Mouse (Mus musculus) ZHBTc4 (cell line): Measurements from ENCODE around the gene Hhip.
A peak's percentile ranks its signal among the peaks of the same experiment; 100 is the strongest.
"Not testable (repeated sequence)": the region's sequence is repeated elsewhere in the genome, so short reads cannot be mapped to it uniquely, and the experiment has no call there.

Source experiments
- DNase-seq: peaks from one replicate; pipeline ENCODE4 v3.0.0-alpha.2; 2011; ENCODE audit warnings: low read depth, low spot score

Hhip gene

DNA sequence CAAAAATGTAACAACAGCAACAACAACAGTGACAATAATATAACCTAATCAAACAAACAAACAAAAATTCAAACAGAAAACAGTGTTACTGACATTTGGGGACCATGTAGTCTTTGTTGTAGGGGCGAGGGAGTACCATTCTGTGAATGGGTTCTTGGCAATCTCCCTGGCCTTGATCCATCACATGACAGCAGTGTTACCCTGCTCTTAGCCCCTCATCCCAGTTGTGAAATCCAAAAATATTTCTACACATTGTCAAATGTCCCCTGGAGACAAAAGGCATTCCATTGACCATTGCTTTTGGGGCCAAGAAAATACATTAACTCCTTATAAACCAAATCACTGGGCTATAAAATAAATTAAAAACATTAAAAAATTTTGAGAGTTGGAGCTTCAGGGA, 64.3 kb downstream of the Hhip start:
- no peak for DNase-seq

DNA sequence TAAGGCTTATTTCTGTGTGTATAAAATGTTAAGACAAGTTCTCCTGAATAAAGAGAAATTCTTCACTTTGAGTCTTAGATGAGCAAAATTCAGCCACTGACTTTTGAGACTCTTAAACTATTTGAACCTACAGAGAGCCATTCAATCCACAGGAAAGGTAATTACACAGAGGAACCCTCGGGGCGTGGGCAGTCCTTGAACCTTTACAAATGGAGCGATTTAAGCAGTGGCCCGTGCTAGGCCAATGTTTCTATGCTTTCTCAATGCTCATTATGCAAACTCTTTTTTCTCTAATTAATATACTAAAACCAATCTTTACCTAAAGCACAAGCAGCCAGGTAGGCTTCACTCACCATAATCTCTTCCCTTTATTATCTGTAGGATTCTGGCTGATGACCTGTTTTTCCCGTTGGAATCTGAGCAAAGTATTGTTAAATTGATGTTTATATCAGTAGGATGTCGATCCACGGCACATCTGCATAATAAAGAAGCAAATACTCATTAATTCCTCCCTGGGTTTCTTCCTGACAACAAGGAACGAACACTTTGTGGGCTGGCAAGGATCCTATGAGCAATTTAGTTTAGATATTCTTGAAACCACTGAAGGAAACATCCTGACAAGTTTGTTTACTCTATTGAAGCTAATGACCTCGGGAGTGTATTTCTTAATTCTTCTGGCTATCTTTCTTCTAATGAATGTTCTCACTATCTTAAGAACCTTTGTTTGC, 65.5 kb downstream of the Hhip start:
- DNase-seq: peak; percentile 30

DNA sequence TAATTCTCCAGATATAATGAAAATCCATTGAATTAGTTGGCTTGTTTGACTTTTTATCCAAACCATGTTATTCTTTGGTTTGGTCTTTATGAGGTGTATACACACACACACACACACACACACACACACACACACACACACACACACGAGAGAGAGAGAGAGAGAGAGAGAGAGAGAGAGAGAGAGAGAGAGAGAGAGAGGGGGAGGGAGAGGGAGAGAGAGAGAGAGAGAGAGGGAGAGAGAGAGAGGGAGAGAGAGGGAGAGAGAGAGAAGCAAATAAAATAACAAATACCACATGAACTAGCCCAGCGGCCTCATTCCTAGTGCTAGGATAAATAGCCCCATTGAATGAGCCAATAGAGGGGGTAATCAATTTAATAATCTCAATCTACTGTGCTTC, 66.4 kb downstream of the Hhip start:
- DNase-seq: not testable (repeated sequence)

DNA sequence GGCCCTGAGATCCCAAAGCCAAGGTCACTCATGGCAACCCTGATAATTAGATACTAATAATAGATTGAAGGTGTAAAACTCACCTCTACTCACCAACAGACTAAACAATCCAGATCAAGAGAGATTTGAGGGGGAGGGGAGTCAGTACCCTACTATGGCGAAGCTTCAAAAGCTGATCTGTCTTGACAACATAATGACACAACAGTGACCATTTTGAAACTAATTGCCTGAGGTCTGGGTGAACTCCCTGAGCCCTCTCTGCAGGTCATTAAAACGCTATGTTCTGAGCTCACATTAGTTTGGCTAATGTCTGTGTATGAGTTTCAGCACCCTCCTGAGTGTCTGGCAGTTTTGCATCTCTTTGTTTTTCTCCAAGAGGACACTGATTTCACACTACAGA, 72.9 kb downstream of the Hhip start:
- no peak for DNase-seq

DNA sequence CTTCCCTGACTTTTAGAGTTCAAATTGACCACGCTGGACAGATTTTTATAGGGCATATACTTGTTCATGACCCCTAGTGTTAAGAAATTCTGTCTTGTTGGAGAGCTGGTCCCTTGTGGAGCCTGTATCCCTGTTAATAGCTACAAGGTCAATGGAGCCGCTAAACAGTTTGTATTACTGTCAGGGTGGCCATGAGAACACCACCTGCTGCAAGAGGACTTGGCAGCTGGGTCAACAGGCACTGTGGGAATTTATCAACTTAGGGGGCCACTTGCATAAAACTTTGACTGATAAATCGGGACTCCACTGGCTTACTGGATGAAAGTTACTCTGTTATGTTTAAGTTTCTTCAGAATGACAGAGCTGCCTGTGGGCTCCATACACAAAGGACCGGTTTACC, 75.7 kb downstream of the Hhip start:
- DNase-seq: no peak

DNA sequence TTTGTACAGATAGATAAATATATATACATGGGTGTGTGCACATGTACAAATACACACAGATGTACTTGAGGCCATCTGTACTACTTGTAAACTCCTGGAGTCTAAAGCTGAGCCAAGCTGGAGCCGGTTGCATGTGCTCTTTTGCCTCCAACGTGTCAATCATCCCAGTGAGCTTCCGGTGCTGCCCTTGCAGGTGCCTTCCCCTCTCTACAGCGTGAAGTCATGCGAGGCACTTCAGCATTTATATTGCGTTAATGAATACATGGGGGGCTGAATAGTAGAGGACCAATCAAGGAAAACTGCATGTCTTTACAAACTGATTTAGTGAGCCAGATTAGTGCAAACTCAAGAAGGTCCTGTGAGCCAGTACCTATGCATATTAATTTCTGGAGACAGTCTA, 91.6 kb downstream of the Hhip start:
- DNase-seq: no peak

DNA sequence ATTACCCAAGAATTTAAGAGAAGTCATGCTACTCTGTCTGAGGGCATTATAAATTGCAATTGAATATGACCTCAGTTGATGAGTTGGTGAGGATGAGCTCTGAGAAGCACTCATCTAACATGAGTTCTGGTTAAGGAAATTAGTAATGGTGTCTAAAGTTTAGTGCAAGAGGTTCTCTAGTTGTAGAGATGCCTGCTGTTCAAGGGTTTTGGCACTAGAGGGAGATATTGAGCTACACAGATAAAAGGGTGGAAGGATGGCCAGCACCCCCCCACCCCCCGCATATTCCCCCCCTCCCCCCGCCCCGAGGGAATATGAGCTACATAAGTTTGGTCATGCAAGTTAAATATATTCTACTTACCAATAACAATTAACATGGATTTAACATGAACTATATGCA, 104.9 kb downstream of the Hhip start:
- peak; percentile 45 for DNase-seq

DNA sequence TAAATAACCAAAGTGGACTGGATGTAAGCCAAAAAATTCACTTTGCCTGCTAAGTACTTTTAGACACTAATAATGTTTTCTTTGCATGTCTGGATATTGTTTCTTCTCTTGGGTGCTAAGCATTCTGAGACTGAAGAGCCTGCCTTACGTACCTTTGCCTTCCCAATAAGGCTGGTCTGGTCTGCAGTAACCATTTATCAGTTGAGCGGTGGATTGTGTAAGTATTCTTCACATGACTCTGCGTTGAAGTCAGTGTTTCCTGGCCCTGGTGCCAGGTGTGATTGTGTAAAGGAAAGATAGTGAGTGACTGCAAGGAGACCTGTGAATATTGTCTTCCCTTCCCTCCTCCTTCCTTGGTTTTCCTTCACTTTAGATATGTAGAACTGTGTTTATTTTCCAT, 107.4 kb downstream of the Hhip start:
- no peak for DNase-seq

DNA sequence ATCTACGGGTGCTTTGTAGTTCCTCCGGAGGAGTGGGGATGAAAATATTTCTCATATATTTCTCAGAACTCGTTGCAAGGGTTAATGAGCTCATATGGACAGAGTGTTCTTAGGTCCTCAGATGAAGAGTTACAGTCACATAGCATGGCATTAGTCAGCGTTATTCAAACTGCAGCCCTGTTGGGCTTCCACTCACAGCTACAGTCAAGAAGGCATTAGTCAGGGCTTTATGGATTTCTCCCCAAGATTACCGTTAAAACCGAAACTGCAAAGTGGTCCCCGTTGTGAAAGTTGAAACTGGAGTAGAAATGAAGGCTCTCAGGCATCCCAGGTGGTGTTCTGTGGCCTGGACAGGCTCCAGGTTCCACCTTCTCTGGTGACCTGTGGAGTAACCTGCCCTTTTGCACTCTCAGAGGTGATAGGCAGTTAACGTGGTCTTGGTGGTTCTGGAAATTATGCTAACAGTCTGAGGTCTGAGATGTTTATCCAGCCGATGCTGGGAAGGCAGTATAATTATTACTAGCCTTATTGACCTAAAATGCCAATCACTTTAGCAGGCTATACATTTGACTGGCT, 112.2 kb downstream of the Hhip start:
- no peak for DNase-seq

DNA sequence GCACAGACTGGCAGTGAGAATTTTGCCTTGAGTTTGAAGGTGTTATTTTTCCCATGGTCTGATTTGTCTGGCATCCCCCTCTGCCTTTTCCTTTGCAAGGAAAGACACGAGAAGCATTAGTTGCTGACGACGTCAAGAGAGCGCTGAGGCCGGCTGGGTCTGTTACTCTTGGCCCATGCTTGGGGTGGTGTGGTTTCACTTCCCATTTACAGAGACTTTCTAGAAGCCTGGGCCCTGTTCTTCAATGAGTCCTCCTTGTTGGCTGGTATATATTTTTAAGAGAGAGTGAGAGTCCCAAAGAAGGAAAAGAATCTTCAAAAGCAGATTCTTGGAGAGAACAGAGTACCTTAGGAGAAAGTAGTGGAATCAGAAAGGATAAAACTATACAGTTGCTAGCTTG, 116.7 kb downstream of the Hhip start:
- no peak for DNase-seq

DNA sequence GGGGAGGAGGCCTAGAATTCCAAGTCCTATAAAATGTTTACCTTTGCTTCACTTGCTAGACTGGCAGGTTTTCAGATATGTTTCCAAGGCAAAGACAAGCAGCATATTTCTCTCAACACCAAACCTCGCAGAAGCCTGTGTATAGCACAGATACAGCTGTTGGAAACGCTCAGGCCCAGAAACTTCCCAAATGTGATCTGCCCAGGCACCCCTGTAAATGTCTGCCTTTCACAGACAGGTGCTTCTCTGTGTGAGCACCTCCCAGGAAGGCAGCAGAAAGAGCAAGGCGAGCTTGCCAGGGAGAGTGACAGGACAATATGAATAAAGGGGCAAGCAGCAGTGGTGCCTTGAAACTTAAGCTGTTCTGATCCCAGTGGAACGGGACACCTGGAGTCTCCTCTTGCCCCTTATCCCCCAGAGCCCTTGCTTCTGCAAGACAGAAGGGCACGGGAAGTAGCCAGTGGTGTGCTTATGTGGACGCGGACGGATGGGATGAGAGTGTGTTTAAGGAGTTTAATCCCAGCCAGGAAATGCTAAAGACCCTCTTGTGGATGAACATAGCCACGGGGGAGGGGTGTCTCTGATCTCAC, 120.9 kb downstream of the Hhip start:
- DNase-seq: no peak

DNA sequence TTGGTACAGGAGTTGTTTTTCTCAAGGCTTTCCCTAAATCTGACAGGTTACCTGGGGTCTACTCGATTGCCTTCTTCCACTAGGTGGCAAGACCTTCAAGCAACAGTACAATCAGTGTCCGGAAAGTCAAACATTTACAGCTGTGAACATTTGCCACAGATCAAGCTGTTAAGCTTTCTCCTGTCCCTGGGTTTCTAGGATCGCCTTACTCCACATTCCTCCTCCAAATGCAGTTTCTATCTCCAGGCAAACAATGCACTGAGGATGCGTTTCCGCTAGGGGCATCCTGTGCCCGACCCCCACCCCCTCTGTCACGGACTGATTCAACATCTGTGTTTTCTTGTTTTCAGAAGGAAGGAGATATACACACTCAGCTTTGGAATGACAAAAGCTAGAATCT, 122.0 kb downstream of the Hhip start:
- DNase-seq: peak; percentile 71

DNA sequence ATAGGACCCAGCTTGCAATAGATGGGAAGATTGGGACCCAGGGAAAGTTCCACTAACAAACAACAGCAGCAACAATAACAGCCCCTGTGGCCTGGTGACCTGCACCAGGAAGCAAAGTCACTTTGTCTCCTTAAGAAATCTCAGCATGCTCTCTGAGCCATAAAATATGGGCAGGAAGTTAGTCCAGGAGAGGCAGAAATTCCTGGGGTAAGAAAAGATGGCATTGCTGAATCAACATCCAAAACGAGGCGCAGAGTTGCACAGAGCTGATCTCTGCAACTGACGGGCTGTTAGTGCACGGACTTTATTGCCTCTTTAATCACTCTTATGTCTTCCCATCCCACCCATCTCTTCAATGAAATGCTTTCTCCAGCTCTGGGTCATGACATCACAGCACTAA, 128.6 kb downstream of the Hhip start:
- no peak for DNase-seq

DNA sequence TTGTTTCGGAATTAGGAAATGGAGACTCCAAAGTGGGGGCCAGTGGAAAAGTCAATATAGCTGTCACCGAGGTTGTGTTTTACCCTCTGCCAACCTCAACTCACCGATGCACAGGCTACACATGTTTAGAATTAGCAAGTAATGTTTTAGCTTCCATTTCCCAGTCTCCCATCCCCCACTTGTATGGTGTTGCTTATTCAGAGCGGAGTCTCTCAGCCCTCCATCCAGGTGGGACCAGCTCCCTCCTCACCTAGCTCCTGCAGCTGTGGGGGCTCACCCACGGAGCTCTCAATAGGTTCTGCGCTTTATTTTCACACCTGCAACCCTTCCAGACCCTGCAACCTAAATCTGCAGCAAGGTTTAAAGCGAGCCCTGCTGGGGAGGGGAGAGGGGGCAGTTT, 140.6 kb downstream of the Hhip start:
- DNase-seq: no peak
